Mouse (Mus musculus): ENCODE measurements around the gene E430018J23Rik. TPM values are rescaled to one million over a fixed set of nuclear protein-coding genes. Genes with fewer than 3 reads are reported as not detected.
"Not testable (repeated sequence)": the region's sequence is repeated elsewhere in the genome, so short reads cannot be mapped to it uniquely, and the experiment has no call there.

Gene E430018J23Rik
- total and polyA plus RNA-seq, 2 experiments from 2014 or later, result 1.4 to 9.1 TPM

- WGBS, result 86% methylated on average over 2 of the region's 2 CpGs
- Histone ChIP-seq H3K9me3 (ENCODE audit: low read length) (no peaks in the 10 kb centered on the region), H3K4me1 (ENCODE audit: insufficient read depth, low read length) (no peaks in the 10 kb centered on the region), H3K9ac (replicated peaks; ENCODE audit: low read length, poor library complexity, severe bottlenecking) (no peak overlapping the region), H3K27ac (ENCODE audit: low read depth, low read length) (no peak overlapping the region), H3K36me3 (ENCODE audit: insufficient read depth, low read length) (no peaks in the 10 kb centered on the region), H3K4me3 (ENCODE audit: low read depth, low read length) (no peak overlapping the region), H3K4me2 (ENCODE audit: low read depth, low read length, poor library complexity, severe bottlenecking) (no peak overlapping the region), H3K27me3 (ENCODE audit: insufficient read depth, low read length) (no peaks in the 10 kb centered on the region)
- ATAC-seq (ENCODE audit: low FRiP score) (no peak), DNase-seq (ENCODE audit: low spot score) (no peak)
- TF ChIP-seq CTCF (IDR thresholded peaks at IDR 0.05), result no peak
Observed at GRCm38 (mm10) chr7:127371213-127371612, 22.2 kb downstream of the E430018J23Rik start.

GRCm38 (mm10) chr7:127366249-127366648, 27.2 kb downstream of the E430018J23Rik start:
- Histone ChIP-seq H3K4me3 (ENCODE audit: low read depth, low read length) (no peak overlapping the region), H3K9ac (replicated peaks; ENCODE audit: low read length, poor library complexity, severe bottlenecking) (no peak overlapping the region), H3K36me3 (ENCODE audit: insufficient read depth, low read length) (no peaks in the 10 kb centered on the region), H3K4me2 (ENCODE audit: low read depth, low read length, poor library complexity, severe bottlenecking) (no peak overlapping the region), H3K27ac (ENCODE audit: low read depth, low read length) (no peak overlapping the region), H3K4me1 (ENCODE audit: insufficient read depth, low read length) (no peaks in the 10 kb centered on the region; the same call in 1 of the 2 replicates), H3K9me3 (ENCODE audit: low read length) (no peaks in the 10 kb centered on the region), H3K27me3 (ENCODE audit: insufficient read depth, low read length) (peaks cover 3% of the 10 kb centered on the region; the same call in 1 of the 2 replicates)
- ATAC-seq (ENCODE audit: low FRiP score) (no peak), DNase-seq (ENCODE audit: low spot score) (no peak)
- WGBS, result 85% methylated on average over 3 of the region's 3 CpGs
- TF ChIP-seq CTCF (IDR thresholded peaks at IDR 0.05), result no peak

- TF ChIP-seq CTCF (IDR thresholded peaks at IDR 0.05), result no peak
- peak overlapping the region; percentile 53 for H3K4me2 ChIP-seq (ENCODE audit: low read depth, low read length, poor library complexity, severe bottlenecking)
- peak overlapping the region; percentile 32; the same call in 1 of the 2 replicates for H3K4me3 ChIP-seq (ENCODE audit: low read depth, low read length)
- no peaks in the 10 kb centered on the region; the same call in 1 of the 2 replicates for H3K4me1 ChIP-seq (ENCODE audit: insufficient read depth, low read length)
- H3K27me3 ChIP-seq (ENCODE audit: insufficient read depth, low read length), result peaks cover 3% of the 10 kb centered on the region; the same call in 1 of the 2 replicates
- DNase-seq (ENCODE audit: low spot score) (peak; percentile 67), ATAC-seq (ENCODE audit: low FRiP score) (no peak)
- no peak overlapping the region for H3K27ac ChIP-seq (ENCODE audit: low read depth, low read length)
- 36% methylated on average over 4 of the region's 4 CpGs for WGBS
- no peaks in the 10 kb centered on the region for H3K36me3 ChIP-seq (ENCODE audit: insufficient read depth, low read length)
- H3K9ac ChIP-seq (replicated peaks; ENCODE audit: low read length, poor library complexity, severe bottlenecking), result no peak overlapping the region; the same call in 1 of the 2 replicates
- H3K9me3 ChIP-seq (ENCODE audit: low read length), result no peaks in the 10 kb centered on the region
Observed at GRCm38 (mm10) chr7:127364166-127364565, 29.3 kb downstream of the E430018J23Rik start.

GRCm38 (mm10) chr7:127363475-127363921, 29.9 kb downstream of the E430018J23Rik start:
- Histone ChIP-seq H3K9ac (replicated peaks; ENCODE audit: low read length, poor library complexity, severe bottlenecking) (peak overlapping the region; percentile 48; the same call in 1 of the 2 replicates), H3K9me3 (ENCODE audit: low read length) (no peaks in the 10 kb centered on the region), H3K36me3 (ENCODE audit: insufficient read depth, low read length) (no peaks in the 10 kb centered on the region), H3K4me3 (ENCODE audit: low read depth, low read length) (peak overlapping the region; percentile 32), H3K27ac (ENCODE audit: low read depth, low read length) (no peak overlapping the region), H3K4me2 (ENCODE audit: low read depth, low read length, poor library complexity, severe bottlenecking) (peak overlapping the region; percentile 53), H3K4me1 (ENCODE audit: insufficient read depth, low read length) (no peaks in the 10 kb centered on the region; the same call in 1 of the 2 replicates), H3K27me3 (ENCODE audit: insufficient read depth, low read length) (peaks cover 3% of the 10 kb centered on the region; the same call in 1 of the 2 replicates)
- TF ChIP-seq CTCF (IDR thresholded peaks at IDR 0.05), result no peak
- no peak for ATAC-seq (ENCODE audit: low FRiP score)
- DNase-seq (ENCODE audit: low spot score), result peak; percentile 45
- WGBS, result 4% methylated on average over 24 of the region's 24 CpGs

GRCm38 (mm10) chr7:127362418-127362817, 31.0 kb downstream of the E430018J23Rik start:
- H3K9me3 ChIP-seq (ENCODE audit: low read length); H3K4me3 ChIP-seq (ENCODE audit: low read depth, low read length); H3K27ac ChIP-seq (ENCODE audit: low read depth, low read length); H3K9ac ChIP-seq (replicated peaks; ENCODE audit: low read length, poor library complexity, severe bottlenecking); H3K4me1 ChIP-seq (ENCODE audit: insufficient read depth, low read length); H3K36me3 ChIP-seq (ENCODE audit: insufficient read depth, low read length); H3K4me2 ChIP-seq (ENCODE audit: low read depth, low read length, poor library complexity, severe bottlenecking); ATAC-seq (ENCODE audit: low FRiP score); H3K27me3 ChIP-seq (ENCODE audit: insufficient read depth, low read length): not testable (repeated sequence)
- peak; percentile 81 for DNase-seq (ENCODE audit: low spot score)
- 10% methylated on average over 13 of the region's 13 CpGs for WGBS
- peak; percentile 84 for TF ChIP-seq CTCF (IDR thresholded peaks at IDR 0.05)

GRCm38 (mm10) chr7:127361449-127361848, 32.0 kb downstream of the E430018J23Rik start:
- ATAC-seq (ENCODE audit: low FRiP score), result no peak
- no peak overlapping the region for H3K4me3 ChIP-seq (ENCODE audit: low read depth, low read length)
- no peaks in the 10 kb centered on the region for H3K9me3 ChIP-seq (ENCODE audit: low read length)
- no peaks in the 10 kb centered on the region; the same call in 1 of the 2 replicates for H3K4me1 ChIP-seq (ENCODE audit: insufficient read depth, low read length)
- no peaks in the 10 kb centered on the region for H3K36me3 ChIP-seq (ENCODE audit: insufficient read depth, low read length)
- no peak overlapping the region for H3K27ac ChIP-seq (ENCODE audit: low read depth, low read length)
- WGBS, result 64% methylated on average over 13 of the region's 13 CpGs
- no peak for TF ChIP-seq CTCF (IDR thresholded peaks at IDR 0.05)
- H3K9ac ChIP-seq (replicated peaks; ENCODE audit: low read length, poor library complexity, severe bottlenecking), result no peak overlapping the region
- H3K4me2 ChIP-seq (ENCODE audit: low read depth, low read length, poor library complexity, severe bottlenecking), result no peak overlapping the region
- DNase-seq (ENCODE audit: low spot score), result no peak
- H3K27me3 ChIP-seq (ENCODE audit: insufficient read depth, low read length), result peaks cover 3% of the 10 kb centered on the region; the same call in 1 of the 2 replicates
